Mouse (Mus musculus) 416B (cell line): ENCODE results near the gene Slc29a1.

Experiments
- DNase-seq: peaks from one replicate; pipeline ENCODE4 v3.0.0; 2011; ENCODE audit warnings: low read depth

Gene Slc29a1

GRCm38 (mm10) chr17:45610144-45610866, 10.9 kb upstream of the Slc29a1 start:
- no peak for DNase-seq

GRCm38 (mm10) chr17:45608396-45608795, 9.0 kb upstream of the Slc29a1 start:
- DNase-seq, result peak; percentile 46

- no peak for DNase-seq
These were observed 7.8 kb upstream of the Slc29a1 start for GRCm38 (mm10) chr17:45606992-45607879.

DNA sequence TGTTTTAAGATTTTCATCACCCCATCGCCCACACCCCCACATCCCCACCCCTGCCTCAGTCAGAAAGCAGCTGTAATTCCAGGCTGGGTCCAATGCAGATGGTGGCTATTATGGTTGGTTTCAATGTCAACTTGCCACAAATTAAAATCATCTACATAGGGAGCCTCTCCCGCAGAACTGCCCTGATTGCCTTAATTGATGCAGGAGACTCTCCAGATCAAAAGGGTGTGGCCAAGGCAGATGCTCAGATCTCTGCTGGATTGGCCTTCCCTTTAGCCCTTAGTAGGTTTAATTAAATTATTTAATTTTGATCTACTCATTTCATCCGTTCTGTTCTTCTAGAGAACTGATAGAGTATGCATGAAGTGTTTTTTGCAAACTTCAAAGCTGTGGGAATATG, 3.6 kb upstream of the Slc29a1 start:
- no peak for DNase-seq

- no peak for DNase-seq
These were observed 2.5 kb upstream of the Slc29a1 start, which contains the start of gene Mymx for GRCm38 (mm10) chr17:45601877-45602304. Gene Mymx (minus strand): TSS chr17:45602102.

DNA sequence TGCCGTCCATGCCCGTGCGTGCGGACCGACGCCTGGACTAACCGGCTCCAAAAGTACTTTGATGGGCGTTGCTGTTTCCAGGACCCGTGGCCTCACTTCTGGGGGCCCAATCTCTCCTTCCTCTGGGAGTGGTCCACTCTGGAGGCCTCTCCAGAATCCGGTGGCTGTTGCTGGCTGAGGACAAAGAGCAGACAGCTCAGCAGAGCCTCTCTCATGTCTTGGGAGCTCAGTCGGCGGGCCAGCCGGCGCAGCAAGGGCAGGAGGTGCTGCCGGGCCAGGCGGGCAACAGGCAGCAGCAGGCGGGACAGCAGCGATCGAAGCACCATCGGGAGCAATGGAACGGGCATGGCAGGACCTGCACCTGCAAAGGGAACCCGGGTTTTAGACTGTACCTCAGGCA, 1.9 kb upstream of the Slc29a1 start:
- DNase-seq, result no peak

DNA sequence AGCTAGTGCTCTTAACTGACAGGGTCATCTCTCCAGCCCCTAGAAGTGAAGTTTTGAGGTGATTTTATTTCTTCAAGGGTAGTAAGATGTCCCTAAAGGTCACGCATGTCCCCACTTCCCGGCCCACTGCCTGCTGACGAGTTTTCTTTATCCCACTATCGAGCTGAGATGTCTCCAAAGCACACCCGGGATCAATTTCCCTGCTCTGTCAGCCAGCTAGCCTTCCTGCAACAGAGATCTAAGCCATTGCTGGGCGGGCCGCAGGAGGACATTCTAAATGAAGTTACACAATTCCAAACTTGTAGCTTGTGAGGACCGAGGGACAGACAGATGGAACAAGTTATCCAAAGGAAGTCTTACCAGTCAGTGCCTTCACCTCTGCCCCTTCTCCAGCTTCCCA, 861 bp upstream of the Slc29a1 start:
- DNase-seq, result no peak

DNA sequence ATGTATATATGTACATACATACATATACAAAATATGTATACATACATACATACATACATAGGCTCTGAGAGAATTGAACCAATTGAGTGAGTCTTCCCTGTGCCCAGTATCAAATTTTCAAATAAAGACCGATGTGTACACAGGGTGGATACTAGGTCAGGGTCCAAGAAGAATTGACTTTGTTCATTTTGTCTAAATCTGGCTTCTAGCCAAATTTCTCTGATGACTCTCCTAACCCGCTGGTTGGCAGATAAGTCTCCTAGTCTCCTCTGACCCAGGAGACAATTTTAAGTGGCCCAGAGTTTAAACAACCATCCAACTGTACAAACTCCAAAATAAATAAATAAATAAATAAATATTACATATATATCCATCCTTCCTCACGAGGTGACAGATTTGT, 515 bp downstream of the Slc29a1 start:
- DNase-seq, result no peak

DNA sequence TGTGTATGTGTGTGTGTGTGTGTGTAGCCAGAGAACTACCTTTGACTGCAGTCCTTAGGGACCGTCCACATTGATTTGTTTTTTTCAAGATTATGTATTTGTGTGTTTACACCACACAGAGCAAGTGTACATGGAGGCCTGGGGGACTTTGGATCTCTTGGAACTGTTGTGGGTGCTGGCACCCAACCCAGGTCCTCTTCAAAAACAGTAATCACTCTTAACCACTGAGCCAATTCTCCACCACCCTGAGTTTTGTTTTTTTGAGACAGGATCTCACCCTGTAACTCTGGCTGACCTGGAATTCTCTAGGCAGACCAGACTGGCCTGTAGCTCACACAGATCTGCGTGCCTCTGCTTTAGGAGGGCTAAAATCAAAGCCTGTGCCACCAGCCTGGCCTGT, 1.0 kb downstream of the Slc29a1 start:
- DNase-seq, result no peak

DNA sequence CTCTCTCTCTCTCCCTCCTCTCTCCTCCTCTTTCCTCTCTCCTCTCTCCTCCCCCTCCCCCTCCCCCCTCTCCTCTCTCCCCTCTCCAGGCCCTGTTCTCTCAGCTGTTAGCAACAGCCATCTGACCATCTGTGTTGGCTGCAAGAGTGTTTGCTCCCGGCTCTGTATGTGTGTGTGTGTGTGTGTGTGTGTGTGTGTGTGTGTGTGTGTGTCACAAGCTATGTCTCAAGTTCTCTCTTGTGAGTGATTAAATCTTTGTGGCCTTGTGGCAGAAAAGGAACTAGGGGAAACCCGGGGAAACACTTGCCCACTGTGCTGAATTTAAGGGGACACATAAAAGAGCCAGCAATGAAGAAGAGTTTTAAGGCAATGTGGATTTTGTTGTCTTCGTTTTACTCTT, 1.6 kb downstream of the Slc29a1 start:
- DNase-seq, result peak; percentile 90

DNA sequence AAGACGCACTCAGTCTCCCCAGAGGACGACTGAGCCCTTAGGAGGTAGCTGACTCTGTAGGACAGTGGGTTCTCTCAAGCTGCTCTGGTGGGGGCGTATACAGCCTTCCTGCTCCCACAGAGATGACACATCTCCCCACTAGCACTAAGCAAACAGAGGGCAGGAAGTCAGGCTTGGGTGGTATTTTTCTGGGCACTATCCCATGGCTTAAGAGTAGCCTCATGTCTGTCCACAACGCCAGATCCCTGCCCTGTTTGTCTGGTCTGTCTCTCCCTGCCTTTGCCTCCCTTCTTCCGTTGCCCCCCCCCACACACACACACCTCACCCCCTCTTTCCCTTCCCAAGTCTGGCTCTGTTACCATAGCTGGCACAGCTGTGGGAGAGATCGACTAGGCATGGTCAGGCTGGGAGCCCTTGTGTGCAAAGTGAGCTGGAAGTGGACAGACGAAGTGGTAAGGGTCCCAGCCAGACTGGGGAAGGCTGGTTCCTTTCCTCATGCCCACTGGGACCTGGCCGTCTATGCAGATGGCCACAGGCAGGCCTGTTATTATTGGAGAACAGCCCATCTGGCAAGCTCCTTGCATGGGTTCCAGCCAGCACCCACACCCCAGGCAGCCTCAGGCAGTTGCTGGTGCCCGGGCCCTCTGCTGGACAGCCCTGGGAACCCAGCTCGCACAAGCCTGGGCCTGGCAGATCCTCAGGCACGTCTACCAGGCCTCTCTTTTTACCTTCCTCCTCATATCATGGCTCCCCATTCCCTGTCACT, 2.6 kb downstream of the Slc29a1 start:
- DNase-seq, result peak; percentile 75

DNA sequence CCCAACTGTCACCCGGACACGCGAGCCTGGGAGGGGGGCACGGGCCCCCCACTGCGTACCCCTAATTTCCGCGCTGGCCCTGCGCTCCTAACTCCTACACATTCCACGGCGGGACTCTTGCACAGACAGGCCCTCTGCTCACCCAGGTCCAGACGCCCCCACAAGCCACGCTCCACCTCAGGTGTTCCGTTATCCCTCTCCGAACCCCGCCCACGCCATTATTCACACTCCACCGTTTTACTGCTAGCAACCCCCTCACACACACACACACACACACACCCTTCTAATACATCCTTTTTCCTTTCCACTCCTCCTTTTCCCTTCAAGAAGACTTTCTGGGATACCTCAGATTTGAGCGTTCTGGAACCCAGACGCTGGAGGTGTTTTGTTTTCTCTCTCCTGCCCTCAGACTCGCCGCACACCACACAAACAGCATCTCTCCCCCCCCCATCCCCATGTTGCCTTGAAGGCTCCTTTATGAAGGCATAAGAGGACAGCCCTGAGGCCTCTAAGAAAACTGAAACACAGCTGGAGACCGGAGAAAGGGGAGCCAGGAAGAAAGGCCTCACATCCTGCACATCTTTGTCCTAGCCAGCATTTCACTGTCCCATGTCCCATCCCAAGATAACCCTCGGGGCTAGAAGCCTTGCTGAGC, 3.5 kb downstream of the Slc29a1 start:
- DNase-seq, result no peak

GRCm38 (mm10) chr17:45594881-45595735, 4.3 kb downstream of the Slc29a1 start:
- DNase-seq, result peak; percentile 43

- DNase-seq, result no peak
These were observed 5.2 kb downstream of the Slc29a1 start for GRCm38 (mm10) chr17:45594195-45594594.

- DNase-seq, result no peak
These were observed 5.9 kb downstream of the Slc29a1 start for GRCm38 (mm10) chr17:45593479-45593878.

DNA sequence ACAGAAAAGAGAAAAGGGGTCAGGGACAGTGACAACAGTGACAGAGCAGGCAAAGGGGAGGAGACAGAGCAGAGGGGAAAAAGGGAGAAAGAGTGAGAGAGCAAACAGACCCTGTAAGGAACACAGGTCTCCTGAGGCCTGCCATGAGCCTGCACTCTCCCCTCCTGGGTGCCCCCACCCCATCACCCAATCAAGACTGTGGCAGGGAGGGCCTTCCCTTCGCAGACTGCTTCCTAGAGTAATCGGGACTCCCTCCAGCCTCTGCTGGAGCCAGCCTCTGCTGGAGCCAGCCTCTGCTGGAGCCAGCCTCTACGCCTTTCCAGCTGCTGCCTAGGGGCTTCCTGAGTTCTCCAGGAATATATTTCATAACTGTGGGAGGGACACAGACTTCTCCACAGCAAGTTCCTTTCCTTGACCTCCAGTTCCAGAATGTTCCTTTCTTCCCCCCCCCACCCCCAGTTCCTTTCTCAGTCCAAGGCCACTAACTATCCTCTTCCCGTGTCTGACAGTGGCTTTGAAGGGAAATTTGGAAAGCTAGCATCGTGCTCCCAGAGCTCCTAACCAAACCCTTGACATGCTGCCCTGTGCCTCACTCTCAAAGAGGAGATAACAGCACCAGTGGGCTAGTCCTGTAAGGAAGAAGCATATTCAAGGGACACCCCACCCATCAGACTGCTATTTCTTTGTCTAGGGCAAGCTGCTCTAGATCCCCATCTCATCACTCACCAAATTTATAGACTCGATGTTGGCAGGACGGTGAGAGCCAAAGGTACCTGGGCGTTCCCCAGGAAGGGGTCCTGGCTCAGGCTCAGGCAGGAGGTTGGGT, 6.6 kb downstream of the Slc29a1 start:
- no peak for DNase-seq

DNA sequence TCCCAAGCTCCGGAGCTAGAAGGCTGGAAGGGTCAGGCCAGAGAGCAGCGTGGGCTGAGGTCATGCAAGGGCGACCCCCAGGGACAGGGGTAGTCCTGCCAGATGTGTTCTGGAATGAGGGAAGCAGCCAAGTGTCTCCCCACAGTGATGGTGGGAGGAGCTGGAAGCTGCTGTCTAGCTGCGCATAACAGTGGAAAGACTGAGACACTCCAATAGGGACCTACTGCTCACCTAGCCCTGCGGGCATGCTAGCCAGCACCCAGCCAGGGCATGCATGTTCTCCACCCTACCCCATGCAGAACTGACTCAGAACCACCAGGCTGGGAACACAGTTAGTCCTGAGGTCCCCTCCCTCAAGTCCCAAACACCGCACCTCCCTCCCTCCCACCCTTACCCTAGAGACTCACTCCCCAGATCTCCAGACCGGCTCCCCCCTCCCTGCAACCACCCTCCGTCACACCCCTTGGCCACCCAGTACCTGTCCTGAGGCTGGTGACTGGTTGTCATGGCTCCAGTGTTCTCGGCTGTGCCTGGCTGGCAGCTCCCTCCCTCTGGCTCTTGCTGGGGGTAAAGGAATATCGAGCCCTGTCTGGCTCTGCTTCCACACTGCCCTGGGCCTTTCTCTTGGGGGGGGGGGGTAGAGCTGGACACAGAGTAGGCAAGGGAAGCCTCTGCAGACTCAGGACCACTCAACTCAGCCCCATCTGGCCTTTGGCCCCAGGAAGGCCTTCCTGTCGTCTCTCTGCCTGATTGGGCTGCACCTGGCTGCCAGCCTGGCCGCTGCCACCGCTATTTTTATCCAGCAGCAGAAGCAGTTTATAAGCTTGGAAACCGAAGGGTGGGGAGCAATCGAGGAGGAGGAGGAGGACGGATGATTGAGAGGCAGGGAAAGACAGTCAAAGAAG, 7.5 kb downstream of the Slc29a1 start:
- DNase-seq, result no peak

- no peak for DNase-seq
These were observed 9.0 kb downstream of the Slc29a1 start for GRCm38 (mm10) chr17:45590410-45590809.

DNA sequence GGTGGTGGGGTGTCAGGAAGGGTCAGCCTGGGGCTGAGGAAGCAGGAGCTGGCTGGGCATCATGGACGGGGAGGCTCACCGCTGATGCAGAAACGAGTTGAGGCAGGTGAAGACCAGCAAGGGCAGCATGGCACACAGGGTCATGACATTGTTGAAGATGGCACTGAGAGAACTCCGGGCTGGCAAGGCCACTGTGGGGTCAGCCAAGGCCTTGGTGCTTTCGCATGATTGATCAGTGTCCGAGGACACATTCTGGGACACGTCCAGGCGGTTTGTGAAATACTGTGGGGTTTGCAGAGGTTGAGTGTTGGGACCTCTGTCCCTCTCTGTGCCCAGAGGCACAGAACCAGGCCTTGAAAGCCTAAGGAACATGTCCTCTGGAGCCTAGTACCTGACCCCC, 9.6 kb downstream of the Slc29a1 start:
- DNase-seq, result no peak
